Comparison of ENCODE assay signal across 8 mouse cellular contexts in genomic region chr15:85582356-85582910, GRCm38 (mm10). TPM values are rescaled to one million over a fixed set of nuclear protein-coding genes. Genes with fewer than 3 reads are reported as not detected.
A peak's percentile ranks its signal among the peaks of the same experiment; 100 is the strongest.
DNase-seq lines count a peak whose midpoint lies in the region; ATAC-seq and TF ChIP-seq lines count a peak whose summit lies in the region.

Gene Wnt7b (minus strand): TSS chr15:85582473.

- H3K27me3 ChIP-seq in C2C12 (ENCODE audit: control insufficient read depth, insufficient read depth, insufficient read length): peaks cover 64% of the 10 kb centered on the region
- peaks cover 17% of the 10 kb centered on the region for H3K27me3 ChIP-seq in forebrain, postnatal 0 days (ENCODE audit: insufficient read depth, low read length)
- peaks cover 99% of the 10 kb centered on the region for H3K27me3 ChIP-seq in limb, embryonic 13.5 days
- H3K27me3 ChIP-seq in stomach, embryonic 15.5 days (replicated peaks): peaks cover 72% of the 10 kb centered on the region

- H3ac ChIP-seq in C2C12 (ENCODE audit: control insufficient read depth, insufficient read length, low read depth): peak within 1 kb of the TSS; percentile 53

- no peak for TF ChIP-seq CTCF in C2C12 (IDR thresholded peaks at IDR 0.05; ENCODE audit: control insufficient read depth, insufficient read depth, insufficient read length)
- no peak for TF ChIP-seq CTCF in forebrain, postnatal 0 days (IDR thresholded peaks at IDR 0.05; ENCODE audit: low read depth)

- ATAC-seq in forebrain, postnatal 0 days: no peak
- ATAC-seq in limb, embryonic 13.5 days (ENCODE audit: low FRiP score, low read depth): no peak
- ATAC-seq in stomach, embryonic 15.5 days (ENCODE audit: insufficient read depth, low FRiP score, low read depth): no peak
- ATAC-seq in activated CD4-positive, CD25-positive, alpha-beta regulatory T cell, adult 4 months: no peak

- H3K4me2 ChIP-seq in forebrain, postnatal 0 days (ENCODE audit: low read depth): peak within 1 kb of the TSS; percentile 98
- peak within 1 kb of the TSS; percentile 95 for H3K4me2 ChIP-seq in limb, embryonic 13.5 days (replicated peaks)
- peak within 1 kb of the TSS; percentile 97 for H3K4me2 ChIP-seq in stomach, embryonic 15.5 days

- H3K4me1 ChIP-seq in forebrain, postnatal 0 days (ENCODE audit: insufficient read depth): no peaks in the 10 kb centered on the region
- peaks cover 30% of the 10 kb centered on the region for H3K4me1 ChIP-seq in limb, embryonic 13.5 days
- H3K4me1 ChIP-seq in stomach, embryonic 15.5 days: peaks cover 29% of the 10 kb centered on the region

- peaks cover 2% of the 10 kb centered on the region for H3K79me3 ChIP-seq in C2C12 (ENCODE audit: low read depth)

- H3K9ac ChIP-seq in forebrain, postnatal 0 days: peak within 1 kb of the TSS; percentile 62
- peak within 1 kb of the TSS; percentile 68 for H3K9ac ChIP-seq in limb, embryonic 13.5 days
- no peak within 1 kb of the TSS; the same call in 1 of the 2 replicates for H3K9ac ChIP-seq in stomach, embryonic 15.5 days

- peak within 1 kb of the TSS; percentile 70 for H3K27ac ChIP-seq in forebrain, postnatal 0 days (ENCODE audit: low read depth, low read length)
- H3K27ac ChIP-seq in limb, embryonic 13.5 days: peak within 1 kb of the TSS; percentile 18; the same call in 1 of the 2 replicates
- H3K27ac ChIP-seq in stomach, embryonic 15.5 days: no peak within 1 kb of the TSS

- 3% methylated on average over 19 of the region's 19 CpGs for WGBS in forebrain, postnatal 0 days
- 3% methylated on average over 19 of the region's 19 CpGs for WGBS in limb, embryonic 13.5 days
- WGBS in stomach, embryonic 15.5 days: 2% methylated on average over 19 of the region's 19 CpGs

- DNase-seq in frontal cortex, adult 2 months (ENCODE audit: extremely low spot score in 1 of 2, low spot score in 1 of 2): no peak
- DNase-seq in frontal cortex, postnatal 25 days (ENCODE audit: low spot score in 2 of 2): no peak
- DNase-seq in forebrain, postnatal 0 days: no peak
- no peak for DNase-seq in c-Kit-positive CD71-positive TER-119-positive erythroid progenitor cells, embryonic 14.5 days (ENCODE audit: low spot score)

- H3K36me3 ChIP-seq in C2C12 (ENCODE audit: control insufficient read depth, insufficient read depth): no peaks in the 10 kb centered on the region
- no peaks in the 10 kb centered on the region for H3K36me3 ChIP-seq in forebrain, postnatal 0 days (ENCODE audit: insufficient read depth)
- no peaks in the 10 kb centered on the region for H3K36me3 ChIP-seq in limb, embryonic 13.5 days
- H3K36me3 ChIP-seq in stomach, embryonic 15.5 days: no peaks in the 10 kb centered on the region

- no peaks in the 10 kb centered on the region for H3K79me2 ChIP-seq in C2C12 (ENCODE audit: control insufficient read depth, insufficient read depth)

- peak within 1 kb of the TSS; percentile 25 for H3K4me3 ChIP-seq in C2C12 (ENCODE audit: insufficient read depth, poor library complexity, severe bottlenecking)
- H3K4me3 ChIP-seq in forebrain, postnatal 0 days (ENCODE audit: low read depth, low read length): peak within 1 kb of the TSS; percentile 69
- peak within 1 kb of the TSS; percentile 59 for H3K4me3 ChIP-seq in limb, embryonic 13.5 days
- peak within 1 kb of the TSS; percentile 55 for H3K4me3 ChIP-seq in stomach, embryonic 15.5 days (replicated peaks)

- no peaks in the 10 kb centered on the region for H3K9me3 ChIP-seq in forebrain, postnatal 0 days (ENCODE audit: low read length)
- no peaks in the 10 kb centered on the region for H3K9me3 ChIP-seq in limb, embryonic 13.5 days
- no peaks in the 10 kb centered on the region for H3K9me3 ChIP-seq in stomach, embryonic 15.5 days

TF ChIP-seq in C2C12, 6 proteins besides CTCF, POLR2A, EP300 and RAD21:
- TF ChIP-seq MYOD1 (IDR thresholded peaks at IDR 0.05; ENCODE audit: control insufficient read depth, insufficient read length, low read depth) (no peak), MAX (IDR thresholded peaks at IDR 0.05) (no peak), CEBPB (IDR thresholded peaks at IDR 0.05; ENCODE audit: low read depth) (no peak), FOSL1 (IDR thresholded peaks at IDR 0.05; ENCODE audit: insufficient read depth, low read length, poor library complexity, severe bottlenecking) (no peak), USF1 (IDR thresholded peaks at IDR 0.05; ENCODE audit: low read depth) (no peak), MYOG (IDR thresholded peaks at IDR 0.05; ENCODE audit: control insufficient read depth, extremely low read depth, insufficient read length) (no peak)

RNA-seq across cellular contexts. Expression of gene Wnt7b, which starts in this region (rescaled TPM):
- polyA plus RNA-seq in frontal cortex, adult 2 months (2012; rRNA removed): 25.2 and 38.7 TPM in 2 replicates
- 2.5 TPM for polyA plus RNA-seq in C2C12 (2012; fragmentation: generic; extraction: Trizol)
- total RNA-seq in forebrain, postnatal 0 days (2014; rRNA removed): 59.3 and 67.3 TPM in 2 replicates
- polyA plus RNA-seq in forebrain, postnatal 0 days (2015; fragmentation: Nextera tagmentation; extraction: Ambion mirVana): 54.0 and 68.4 TPM in 2 replicates
- 29.1 and 34.9 TPM in 2 replicates for polyA plus RNA-seq in limb, embryonic 13.5 days (2015; fragmentation: Nextera tagmentation; extraction: Ambion mirVana)
- 3.7 and 3.8 TPM in 2 replicates for polyA plus RNA-seq in stomach, embryonic 15.5 days (2015; fragmentation: Nextera tagmentation; extraction: Ambion mirVana)
- polyA plus RNA-seq in activated CD4-positive, CD25-positive, alpha-beta regulatory T cell, adult 4 months (2017; shearing (Covaris generic)): not detected
